Mouse (Mus musculus) lung, adult 2 months (tissue): ENCODE measurements around the gene Rnf43.

Experiments
- CTCF ChIP-seq: fragments of 200-500 bp; IDR thresholded peaks from 2 replicates; pipeline ENCODE4 v1.5.1; 2011; ENCODE audit warnings: mild to moderate bottlenecking, low read length, control low read depth; ENCODE audit not compliant: insufficient read depth
- POLR2A ChIP-seq: fragments of 200-500 bp; IDR thresholded peaks from 2 replicates; pipeline ENCODE4 v1.6.1; 2011; ENCODE audit warnings: low read depth, mild to moderate bottlenecking, control low read depth, low read length, borderline replicate concordance; ENCODE audit errors: extremely low read depth

DNA sequence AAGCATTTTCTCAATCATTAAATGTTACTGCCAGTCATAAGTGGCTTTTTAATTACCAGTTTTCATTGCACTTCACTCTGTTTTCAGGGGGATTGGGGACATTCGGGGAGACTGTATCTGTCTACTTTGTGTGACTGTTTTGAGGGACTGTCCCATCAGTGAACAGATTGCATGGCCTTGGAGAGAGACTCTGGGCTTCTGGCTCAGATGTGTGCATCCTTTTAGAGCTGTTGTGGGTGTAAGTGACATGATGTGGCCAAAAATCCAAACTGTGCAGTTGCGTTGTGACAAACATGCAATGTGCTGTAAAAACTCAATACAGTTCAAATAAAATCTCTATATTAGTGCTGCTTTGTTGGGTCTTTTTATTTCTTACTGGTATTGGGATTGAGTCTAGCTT lies 46.6 kb upstream of the Rnf43 start:
- TF ChIP-seq POLR2A: no peak
- TF ChIP-seq CTCF: no peak
